Mouse (Mus musculus) megakaryocyte, adult 5-6 weeks (primary cell): Measurements from ENCODE around the gene Dot1l. TPM values are rescaled to one million over a fixed set of nuclear protein-coding genes. Genes with fewer than 3 reads are reported as not detected.
A peak's percentile ranks its signal among the peaks of the same experiment; 100 is the strongest.
"Not testable (repeated sequence)": the region's sequence is repeated elsewhere in the genome, so short reads cannot be mapped to it uniquely, and the experiment has no call there.

Source experiments
- ATAC-seq: 2 replicates; pipeline ENCODE4 v1.8.0; 2016; ENCODE audit warnings: mild to moderate bottlenecking, inconsistent platforms; ENCODE audit not compliant: poor library complexity, severe bottlenecking
- total RNA-seq, 2 experiments: library from RNA; stranded (forward) in 1 of 2; stranded (reverse) in 1 of 2; fragments of 153-499, 151-499 nt in 1 of 2; fragments of 221-1000, 200-1000 nt in 1 of 2; gene quantifications; 2 replicates each; pipeline versions ENCODE4 v1.2.3 to v1.2.4; 2015 to 2017

The Dot1l gene
- total RNA-seq, 2 experiments from 2014 or later = 6.9 to 19.5 TPM

DNA sequence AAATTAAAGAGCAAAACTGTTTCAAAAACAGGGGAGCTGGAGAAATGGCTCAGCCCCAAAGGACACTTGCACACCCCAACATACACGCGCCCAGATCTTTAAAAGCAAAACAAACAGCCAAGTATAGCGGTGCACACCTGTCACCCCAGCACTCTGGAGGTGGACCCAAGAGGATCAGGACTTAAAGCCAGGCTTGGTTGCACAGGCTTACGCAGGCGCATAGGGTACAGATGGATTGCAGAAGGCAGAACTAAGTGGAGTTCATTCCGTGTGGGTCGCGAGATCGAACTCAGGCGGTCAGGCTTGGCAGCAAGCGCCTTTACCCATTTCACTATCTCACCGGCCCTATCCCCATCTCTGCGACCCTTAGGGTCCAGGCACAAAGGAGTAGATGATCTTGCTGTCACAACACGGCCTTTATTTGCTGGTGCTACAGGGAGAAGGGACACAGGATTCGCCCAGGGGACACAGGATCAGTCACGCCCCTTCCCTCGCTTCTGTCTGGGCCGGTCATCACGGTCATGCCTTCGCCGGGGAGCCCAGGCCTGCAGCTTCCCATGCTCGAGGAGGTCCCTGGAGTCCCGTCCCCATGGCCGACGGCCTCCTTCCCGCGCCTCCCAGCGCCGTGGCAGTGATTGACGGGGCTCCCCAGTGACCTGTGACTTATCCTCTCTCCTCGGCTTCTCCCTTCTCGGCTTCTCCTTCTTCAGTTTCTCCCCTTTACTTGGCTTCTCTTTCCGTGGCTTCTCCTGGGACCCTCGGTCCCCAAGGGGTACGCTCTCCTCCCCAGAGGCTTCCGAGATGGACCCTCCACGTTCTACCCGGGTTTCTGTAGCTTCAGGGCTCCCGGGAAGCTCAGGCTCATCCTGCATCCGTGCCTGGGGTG is 53.3 kb downstream of the Dot1l start:
- ATAC-seq = no peak

- ATAC-seq = no peak
Measured at GRCm38 (mm10) chr10:80808985-80809632, 54.1 kb downstream of the Dot1l start.

- no peak for ATAC-seq
Measured at GRCm38 (mm10) chr10:80810084-80810483, 55.1 kb downstream of the Dot1l start.

GRCm38 (mm10) chr10:80812391-80813041 is 57.5 kb downstream of the Dot1l start:
- ATAC-seq = no peak

DNA sequence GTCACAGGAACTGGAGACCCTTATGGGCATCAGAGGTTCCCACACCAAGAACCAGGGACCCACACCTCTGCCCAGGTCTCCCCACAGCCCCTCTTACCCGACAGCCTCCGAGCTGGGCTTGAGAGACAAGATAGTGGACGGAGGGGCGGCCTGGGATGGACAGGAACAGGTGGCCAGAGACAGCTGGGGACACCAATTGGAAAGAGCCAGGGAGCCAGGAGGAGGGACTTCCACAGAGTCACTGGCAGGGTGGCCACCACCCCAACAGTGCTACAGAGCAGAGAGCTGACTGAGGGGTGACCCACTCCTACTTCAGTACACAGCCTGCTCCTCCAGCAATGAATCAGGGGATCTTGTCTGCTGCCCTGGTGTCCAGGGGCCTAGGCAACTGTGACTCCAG is 58.4 kb downstream of the Dot1l start, which contains the start of gene Jsrp1:
Gene Jsrp1 (minus strand): TSS at position 133 of the 400 bp plus-strand sequence.
- no peak for ATAC-seq

DNA sequence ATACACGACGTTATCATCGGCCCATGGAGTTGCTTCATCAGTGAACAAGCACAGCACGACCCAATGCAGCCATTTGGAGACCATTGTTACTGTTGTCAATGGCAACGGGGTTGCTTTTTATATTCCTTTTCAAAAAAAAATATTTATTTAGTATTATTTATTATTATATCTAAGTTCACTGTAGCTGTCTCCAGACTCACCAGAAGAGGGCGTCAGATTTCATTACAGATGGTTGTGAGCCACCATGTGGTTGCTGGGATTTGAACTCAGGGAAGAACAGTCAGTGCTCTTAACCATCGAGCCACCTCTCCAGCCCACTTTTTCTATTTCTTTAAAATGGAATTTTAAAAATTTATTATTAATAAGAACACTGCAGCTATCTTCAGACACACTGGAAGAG is 59.8 kb downstream of the Dot1l start:
- no peak for ATAC-seq

DNA sequence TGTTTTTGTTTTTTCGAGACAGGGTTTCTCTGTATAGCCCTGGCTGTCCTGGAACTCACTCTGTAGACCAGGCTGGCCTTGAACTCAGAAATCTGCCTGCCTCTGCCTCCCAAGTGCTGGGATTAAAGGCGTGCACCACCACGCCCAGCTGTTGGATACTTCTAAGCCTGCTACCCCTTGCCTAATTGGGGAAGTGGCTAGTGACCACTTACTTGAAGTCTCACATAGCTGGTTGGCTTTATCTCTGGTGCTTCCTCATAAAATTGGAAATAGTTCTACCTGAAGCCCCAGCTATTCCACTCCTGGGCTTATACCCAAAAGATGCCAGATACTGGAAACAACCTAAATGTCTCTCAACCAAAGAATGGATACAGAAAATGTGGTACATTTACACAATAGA is 61.3 kb downstream of the Dot1l start:
- peak; percentile 83 for ATAC-seq

GRCm38 (mm10) chr10:80817164-80817563 is 62.2 kb downstream of the Dot1l start:
- ATAC-seq = no peak

GRCm38 (mm10) chr10:80817955-80818354 is 62.9 kb downstream of the Dot1l start:
- ATAC-seq = not testable (repeated sequence)

DNA sequence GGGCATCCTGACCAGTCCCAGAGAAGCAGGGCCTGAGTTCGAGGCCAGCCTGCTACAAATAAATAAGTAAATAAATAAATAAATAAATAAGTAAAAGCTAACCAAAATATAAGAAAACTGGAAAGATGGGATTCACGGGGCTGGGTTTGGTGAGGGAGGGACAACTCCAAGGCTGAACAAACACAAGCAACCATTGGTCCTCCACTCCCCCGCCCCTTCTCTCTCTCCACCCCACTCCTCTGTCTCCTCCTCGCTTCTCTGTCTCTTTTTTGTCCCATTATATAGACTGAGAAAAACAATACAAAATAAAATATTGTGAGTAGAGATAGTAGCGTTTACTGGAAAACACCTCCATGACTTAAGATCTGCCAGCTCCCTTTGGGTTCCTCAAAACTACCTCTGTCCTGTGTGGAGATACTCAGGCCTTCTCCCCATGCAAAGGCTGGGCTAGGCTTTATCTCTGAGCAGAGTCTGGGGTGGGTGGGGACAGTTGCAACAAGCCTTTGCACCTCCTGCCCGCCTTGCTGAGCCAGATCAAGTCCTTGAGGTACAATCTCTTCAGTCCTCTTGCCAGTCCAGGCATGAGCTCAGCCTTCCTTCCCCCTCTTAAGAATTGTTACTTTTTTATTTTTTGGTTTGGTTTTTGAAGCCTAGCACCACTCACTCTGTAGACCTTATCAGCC is 63.7 kb downstream of the Dot1l start:
- no peak for ATAC-seq

DNA sequence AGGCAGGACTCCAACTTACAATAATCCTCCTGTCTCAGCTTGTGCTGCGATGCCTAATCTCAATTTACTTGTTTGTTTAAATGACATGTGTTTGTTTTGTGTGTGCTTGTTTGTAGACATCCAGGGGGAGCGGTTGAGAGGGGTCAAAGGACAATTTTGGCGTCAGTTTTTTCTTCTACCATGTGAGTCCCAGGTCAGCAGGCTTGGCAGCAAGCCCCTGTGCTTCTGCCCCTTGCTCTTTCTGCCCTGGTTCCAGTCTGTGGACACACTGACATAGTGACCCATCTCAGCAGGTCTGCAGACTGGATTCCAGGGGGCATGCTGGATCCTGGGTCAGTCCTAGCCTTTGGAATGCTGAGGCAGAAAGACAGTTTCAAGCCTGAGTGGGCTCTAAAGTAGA is 64.4 kb downstream of the Dot1l start:
- no peak for ATAC-seq

GRCm38 (mm10) chr10:80821991-80822390 is 67.0 kb downstream of the Dot1l start:
- ATAC-seq = no peak

GRCm38 (mm10) chr10:80822528-80822927 is 67.5 kb downstream of the Dot1l start:
- ATAC-seq = no peak

- ATAC-seq = no peak
Measured at GRCm38 (mm10) chr10:80823316-80823715, 68.3 kb downstream of the Dot1l start.

DNA sequence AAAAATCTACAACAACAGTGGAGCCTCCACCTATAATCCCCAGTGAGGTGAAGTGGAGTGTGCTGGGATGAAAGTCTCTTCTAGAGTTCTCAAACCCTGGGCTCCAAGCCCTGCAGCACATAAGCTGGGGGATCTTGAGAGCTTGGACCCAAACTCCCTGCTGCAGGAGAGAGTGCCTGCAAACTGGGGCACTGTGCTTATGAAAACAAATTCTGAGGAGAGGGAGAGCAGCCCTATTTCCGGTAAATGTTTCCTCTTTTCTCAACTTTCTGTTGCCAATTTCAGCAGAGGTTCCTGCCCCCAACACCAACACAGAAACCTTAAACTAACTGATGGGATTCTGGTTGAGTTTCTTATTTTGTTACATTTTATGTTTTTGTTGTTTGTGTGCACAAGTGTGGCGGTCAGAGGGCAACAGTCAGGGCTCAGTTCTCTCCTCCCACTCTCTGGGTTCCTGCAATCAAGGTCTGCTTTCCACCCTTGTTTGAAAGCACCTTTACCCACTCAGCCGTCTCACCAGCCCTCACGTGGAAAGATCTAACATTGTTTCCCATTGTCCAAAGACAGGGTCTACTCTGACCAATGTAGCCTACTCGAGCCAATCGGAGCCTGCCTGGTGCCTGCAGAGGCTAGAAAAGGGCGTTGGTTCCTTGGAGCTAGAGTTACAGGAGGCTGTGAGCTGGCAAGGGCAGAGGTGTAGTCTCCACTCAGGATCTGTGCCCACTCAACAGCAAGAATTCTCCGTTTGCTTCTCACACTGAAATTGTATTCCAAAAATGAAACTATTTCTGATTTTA is 69.0 kb downstream of the Dot1l start:
- ATAC-seq = no peak

- no peak for ATAC-seq
Measured at GRCm38 (mm10) chr10:80824827-80825226, 69.8 kb downstream of the Dot1l start.

DNA sequence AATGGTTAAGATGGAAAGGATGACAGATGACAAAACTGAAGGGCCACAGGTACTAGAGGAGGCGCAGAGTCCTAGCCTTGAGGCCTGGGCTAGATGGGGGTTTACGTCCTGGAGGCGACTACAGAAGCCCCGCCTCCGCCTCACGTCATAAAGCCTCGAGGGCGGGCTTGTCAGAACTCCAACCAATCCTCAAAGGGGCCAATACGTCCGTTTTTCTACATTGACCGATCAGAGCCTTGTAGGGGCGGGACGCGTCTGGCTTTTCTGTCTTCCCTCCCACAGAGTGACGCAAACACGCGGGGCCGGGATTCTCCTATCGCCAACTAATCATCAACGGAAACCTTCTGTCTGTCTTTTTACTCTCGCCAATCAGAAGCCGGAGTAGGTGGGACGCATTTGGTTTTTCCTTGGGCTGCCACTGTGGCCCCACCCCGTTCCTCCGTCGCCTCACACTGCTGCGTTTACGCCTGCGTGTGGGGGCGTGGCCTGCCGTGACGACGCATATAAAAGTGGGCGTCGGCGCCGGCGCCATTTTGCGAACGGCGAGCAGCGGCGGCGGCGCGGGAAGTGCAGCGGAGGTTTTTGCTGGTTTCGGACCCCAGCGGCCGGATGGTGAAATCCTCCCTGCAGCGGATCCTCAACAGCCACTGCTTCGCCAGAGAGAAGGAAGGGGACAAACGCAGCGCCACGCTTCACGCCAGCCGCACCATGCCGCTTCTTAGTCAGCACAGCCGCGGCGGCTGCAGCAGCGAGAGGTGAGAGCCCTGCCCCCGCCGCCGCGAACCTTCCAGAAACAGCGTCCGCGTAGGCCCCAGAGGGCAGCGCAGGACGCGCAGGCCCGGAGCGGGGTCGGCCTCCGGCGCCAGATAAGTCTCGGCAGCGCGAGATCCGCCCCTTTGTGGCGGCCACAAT is 71.4 kb downstream of the Dot1l start, which contains the start of gene Oaz1:
Gene Oaz1 (plus strand): TSS at position 506 of the 912 bp plus-strand sequence.
- peak; percentile 87 for ATAC-seq

- ATAC-seq = no peak
Measured at GRCm38 (mm10) chr10:80827063-80827869, 72.3 kb downstream of the Dot1l start.
